Mouse (Mus musculus): ENCODE data around the gene Snd1. TPM values are rescaled to one million over a fixed set of nuclear protein-coding genes. Genes with fewer than 3 reads are reported as not detected.

The Snd1 gene
- polyA plus RNA-seq, 2 experiments: 104 to 120 TPM

DNA sequence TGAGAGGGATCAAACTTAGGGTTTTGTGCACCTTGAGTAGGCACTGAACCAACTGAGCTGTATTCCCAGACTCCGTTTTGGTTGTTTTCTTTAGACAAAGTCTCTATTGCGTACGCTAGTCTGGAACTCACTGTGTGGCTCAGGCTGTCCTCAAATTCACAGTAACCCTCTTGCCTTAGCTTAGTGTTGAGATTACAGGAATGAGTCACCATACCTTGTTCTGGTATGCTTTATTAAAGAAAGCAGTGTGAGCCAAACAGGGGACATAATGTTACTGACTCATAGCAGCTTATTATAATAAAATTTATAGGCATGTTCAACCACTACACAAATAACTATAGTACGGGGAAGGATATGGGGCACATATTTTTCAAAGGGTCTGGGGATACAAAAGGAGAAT, 728 bp upstream of the Snd1 start:
- H3K4me2 ChIP-seq (replicated peaks; ENCODE audit: low read depth, low read length, severe bottlenecking): no peak overlapping the region
- H3K36me3 ChIP-seq (ENCODE audit: control insufficient read depth, insufficient read depth, low read length): no peaks in the 10 kb centered on the region
- H3K9ac ChIP-seq (ENCODE audit: low read depth, low read length, severe bottlenecking): no peak overlapping the region
- H3K4me1 ChIP-seq (ENCODE audit: control insufficient read depth, insufficient read depth, low read length): peaks cover 3% of the 10 kb centered on the region; the same call in 1 of the 2 replicates
- no peak overlapping the region for H3K4me3 ChIP-seq (replicated peaks; ENCODE audit: low read length)
- ATAC-seq (ENCODE audit: low FRiP score, low read depth) (no peak), DNase-seq (ENCODE audit: low spot score) (no peak)
- WGBS: 72% methylated on average over 4 of the region's 4 CpGs
- H3K27me3 ChIP-seq (ENCODE audit: control insufficient read depth, insufficient read depth, low read length): no peaks in the 10 kb centered on the region
- H3K27ac ChIP-seq (replicated peaks; ENCODE audit: low read depth, low read length): no peak overlapping the region
- TF ChIP-seq POLR2A (IDR thresholded peaks at IDR 0.05; ENCODE audit: borderline replicate concordance, extremely low read depth, insufficient read depth, insufficient read length): no peak
- no peaks in the 10 kb centered on the region for H3K9me3 ChIP-seq (ENCODE audit: control insufficient read depth, low read length)

DNA sequence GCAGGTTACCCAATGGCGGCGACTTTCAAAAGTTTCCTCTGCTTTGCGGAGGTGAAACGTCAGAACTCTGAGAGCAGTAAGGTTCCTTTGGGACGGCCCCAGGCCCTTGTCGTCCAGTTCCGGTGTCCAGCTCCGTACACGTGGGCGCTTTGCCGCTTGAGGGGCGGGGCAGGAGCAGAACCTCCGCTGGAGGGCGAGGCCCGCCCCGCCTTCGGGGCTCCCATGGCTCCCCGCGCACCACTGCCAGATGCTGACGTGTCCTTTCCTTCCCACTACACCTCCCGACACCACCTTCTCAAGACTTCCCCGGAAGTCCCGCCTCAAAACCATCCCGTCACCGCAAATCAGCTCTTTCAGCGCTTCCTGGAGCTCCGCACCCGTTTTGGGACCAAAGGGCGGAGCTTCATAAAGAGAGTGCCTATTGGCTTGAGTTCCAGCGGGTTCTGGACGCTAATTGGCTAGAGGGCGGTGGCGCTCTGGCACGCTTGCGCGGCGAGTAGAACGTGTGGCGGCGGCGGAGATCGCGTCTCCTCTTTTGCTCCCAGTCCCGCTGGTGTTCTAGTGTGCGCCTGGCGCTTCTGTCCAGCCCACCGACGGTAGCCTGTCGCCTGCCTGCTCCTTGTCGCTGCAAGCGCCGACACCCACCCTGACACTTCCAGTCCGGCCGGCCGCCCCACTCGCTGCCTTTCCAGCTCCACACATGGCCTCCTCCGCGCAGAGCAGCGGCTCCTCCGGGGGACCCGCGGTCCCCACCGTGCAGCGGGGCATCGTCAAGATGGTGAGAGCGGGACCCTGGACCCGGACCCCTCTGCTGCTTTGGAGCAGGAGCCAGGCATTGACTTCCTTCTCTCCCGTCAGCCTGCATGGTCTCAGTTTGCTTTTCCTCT, 5.2 kb downstream of the Snd1 start:
- peak overlapping the region; percentile 97 for H3K4me3 ChIP-seq (replicated peaks; ENCODE audit: low read length)
- peaks cover 31% of the 10 kb centered on the region for H3K4me1 ChIP-seq (ENCODE audit: control insufficient read depth, insufficient read depth, low read length)
- peak; percentile 71; the same call in 1 of the 2 replicates for TF ChIP-seq POLR2A (IDR thresholded peaks at IDR 0.05; ENCODE audit: borderline replicate concordance, extremely low read depth, insufficient read depth, insufficient read length)
- DNase-seq (ENCODE audit: low spot score) (peak; percentile 99), ATAC-seq (ENCODE audit: low FRiP score, low read depth) (peak; percentile 98)
- peak overlapping the region; percentile 76 for H3K9ac ChIP-seq (ENCODE audit: low read depth, low read length, severe bottlenecking)
- H3K9me3 ChIP-seq (ENCODE audit: control insufficient read depth, low read length): no peaks in the 10 kb centered on the region
- H3K4me2 ChIP-seq (replicated peaks; ENCODE audit: low read depth, low read length, severe bottlenecking): peak overlapping the region; percentile 76
- H3K27me3 ChIP-seq (ENCODE audit: control insufficient read depth, insufficient read depth, low read length): no peaks in the 10 kb centered on the region
- peaks cover 13% of the 10 kb centered on the region for H3K36me3 ChIP-seq (ENCODE audit: control insufficient read depth, insufficient read depth, low read length)
- peak overlapping the region; percentile 75 for H3K27ac ChIP-seq (replicated peaks; ENCODE audit: low read depth, low read length)
- WGBS: under 1% methylated on average over 68 of the region's 68 CpGs

DNA sequence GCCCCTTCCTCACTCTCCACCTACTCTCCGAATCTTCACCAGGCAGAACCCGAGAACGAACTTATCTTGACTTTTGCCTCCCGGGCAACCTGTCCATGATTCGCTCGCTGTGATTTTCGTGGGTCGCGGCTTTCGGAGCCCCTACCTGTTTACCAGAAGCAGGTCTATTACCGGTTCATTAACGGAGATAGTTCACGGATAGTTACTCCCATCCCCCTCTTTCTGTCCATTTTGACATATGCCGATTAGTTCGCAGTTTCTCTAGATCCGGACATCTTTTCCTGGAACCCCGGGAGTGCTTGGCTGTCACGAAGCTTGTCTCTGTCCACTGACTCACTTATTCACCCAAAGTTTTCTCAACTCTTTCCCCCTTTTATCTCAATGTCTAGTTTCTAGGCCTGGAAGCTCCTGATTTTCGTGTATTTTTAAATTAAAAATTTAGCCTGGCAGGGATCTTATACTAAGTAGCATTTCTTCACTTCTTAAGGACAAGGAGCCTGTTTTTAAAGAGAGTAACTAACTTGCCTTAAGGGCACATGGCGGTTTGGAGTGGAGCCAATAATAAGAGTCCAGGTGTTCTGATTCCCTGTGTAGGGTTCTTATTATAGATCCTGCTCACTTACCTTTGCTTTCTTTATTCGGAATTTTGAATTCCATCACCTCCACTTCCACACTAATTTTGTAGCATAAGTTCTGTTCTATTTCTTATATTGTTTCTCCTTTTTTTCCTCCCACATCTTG, 6.0 kb downstream of the Snd1 start:
- Histone ChIP-seq H3K9ac (ENCODE audit: low read depth, low read length, severe bottlenecking) (peak overlapping the region; percentile 76), H3K4me1 (ENCODE audit: control insufficient read depth, insufficient read depth, low read length) (peaks cover 31% of the 10 kb centered on the region), H3K4me2 (replicated peaks; ENCODE audit: low read depth, low read length, severe bottlenecking) (peak overlapping the region; percentile 76), H3K9me3 (ENCODE audit: control insufficient read depth, low read length) (no peaks in the 10 kb centered on the region), H3K27ac (replicated peaks; ENCODE audit: low read depth, low read length) (peak overlapping the region; percentile 75), H3K4me3 (replicated peaks; ENCODE audit: low read length) (peak overlapping the region; percentile 97), H3K36me3 (ENCODE audit: control insufficient read depth, insufficient read depth, low read length) (peaks cover 18% of the 10 kb centered on the region), H3K27me3 (ENCODE audit: control insufficient read depth, insufficient read depth, low read length) (no peaks in the 10 kb centered on the region)
- peak; percentile 37 for DNase-seq (ENCODE audit: low spot score)
- WGBS: 3% methylated on average over 21 of the region's 21 CpGs
- TF ChIP-seq POLR2A (IDR thresholded peaks at IDR 0.05; ENCODE audit: borderline replicate concordance, extremely low read depth, insufficient read depth, insufficient read length): no peak
- ATAC-seq (ENCODE audit: low FRiP score, low read depth): no peak

DNA sequence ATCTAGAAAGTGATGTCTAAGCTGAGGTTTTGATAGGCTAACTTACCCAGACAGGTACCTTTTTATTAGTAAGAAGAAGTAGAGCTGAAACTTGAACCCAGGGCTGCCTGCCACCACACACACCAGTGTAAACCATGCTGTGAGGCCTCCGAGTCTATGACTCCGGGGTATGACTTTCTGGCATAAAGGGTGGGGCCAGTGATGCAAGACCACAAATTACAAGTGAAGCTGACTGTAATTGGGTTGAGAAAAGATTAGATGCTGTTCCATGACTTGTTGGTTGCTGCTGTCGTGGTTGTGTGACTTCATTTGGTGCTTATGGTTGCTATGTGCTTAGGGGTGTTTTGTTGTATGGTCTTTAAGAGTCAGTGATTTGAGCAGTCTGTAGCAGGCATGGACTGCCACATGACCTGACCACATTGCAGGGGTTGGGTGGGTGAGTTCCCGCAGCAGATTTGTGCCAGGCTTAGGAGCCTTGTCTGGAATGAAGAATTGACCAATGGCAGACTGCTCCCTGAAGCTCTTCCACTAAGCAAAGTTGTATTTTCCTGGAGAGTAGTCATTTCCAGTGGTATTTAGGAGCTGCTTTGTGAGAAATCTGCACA, 7.9 kb downstream of the Snd1 start:
- peak overlapping the region; percentile 21; the same call in 1 of the 2 replicates for H3K9ac ChIP-seq (ENCODE audit: low read depth, low read length, severe bottlenecking)
- no peak overlapping the region for H3K27ac ChIP-seq (replicated peaks; ENCODE audit: low read depth, low read length)
- ATAC-seq (ENCODE audit: low FRiP score, low read depth) (no peak), DNase-seq (ENCODE audit: low spot score) (no peak)
- no peak overlapping the region for H3K4me3 ChIP-seq (replicated peaks; ENCODE audit: low read length)
- peaks cover 22% of the 10 kb centered on the region for H3K36me3 ChIP-seq (ENCODE audit: control insufficient read depth, insufficient read depth, low read length)
- no peaks in the 10 kb centered on the region for H3K9me3 ChIP-seq (ENCODE audit: control insufficient read depth, low read length)
- no peaks in the 10 kb centered on the region for H3K27me3 ChIP-seq (ENCODE audit: control insufficient read depth, insufficient read depth, low read length)
- 0 out of 2 replicates have a peak overlapping the region, but pooled peaks have one; percentile 3 for H3K4me2 ChIP-seq (replicated peaks; ENCODE audit: low read depth, low read length, severe bottlenecking)
- TF ChIP-seq POLR2A (IDR thresholded peaks at IDR 0.05; ENCODE audit: borderline replicate concordance, extremely low read depth, insufficient read depth, insufficient read length): no peak
- 69% methylated on average over 4 of the region's 4 CpGs for WGBS
- H3K4me1 ChIP-seq (ENCODE audit: control insufficient read depth, insufficient read depth, low read length): peaks cover 31% of the 10 kb centered on the region

DNA sequence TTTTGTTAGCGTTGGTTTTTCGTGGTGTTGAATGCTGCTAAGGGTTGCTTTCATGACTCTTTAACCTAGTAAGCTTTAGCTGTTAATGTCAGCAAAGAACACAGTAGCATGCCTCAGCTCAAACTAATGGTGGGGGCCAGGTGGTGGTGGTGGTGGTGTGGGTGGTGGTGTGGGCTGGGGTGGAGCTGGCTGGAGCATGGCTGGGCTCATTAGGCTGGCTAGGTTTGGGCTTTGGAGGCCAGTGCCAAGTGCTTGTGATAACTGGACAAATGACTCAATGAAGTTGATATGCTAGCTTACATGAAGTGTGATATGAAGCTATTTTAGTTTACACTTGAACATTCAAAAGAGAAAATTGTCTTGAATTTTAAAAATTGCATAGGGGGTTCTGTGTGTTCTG, 11.1 kb downstream of the Snd1 start:
- Histone ChIP-seq H3K27me3 (ENCODE audit: control insufficient read depth, insufficient read depth, low read length) (no peaks in the 10 kb centered on the region), H3K4me1 (ENCODE audit: control insufficient read depth, insufficient read depth, low read length) (peaks cover 25% of the 10 kb centered on the region), H3K4me3 (replicated peaks; ENCODE audit: low read length) (no peak overlapping the region), H3K9me3 (ENCODE audit: control insufficient read depth, low read length) (no peaks in the 10 kb centered on the region), H3K4me2 (replicated peaks; ENCODE audit: low read depth, low read length, severe bottlenecking) (no peak overlapping the region), H3K9ac (ENCODE audit: low read depth, low read length, severe bottlenecking) (no peak overlapping the region), H3K36me3 (ENCODE audit: control insufficient read depth, insufficient read depth, low read length) (peaks cover 37% of the 10 kb centered on the region), H3K27ac (replicated peaks; ENCODE audit: low read depth, low read length) (no peak overlapping the region)
- ATAC-seq (ENCODE audit: low FRiP score, low read depth): no peak
- no peak for DNase-seq (ENCODE audit: low spot score)
- TF ChIP-seq POLR2A (IDR thresholded peaks at IDR 0.05; ENCODE audit: borderline replicate concordance, extremely low read depth, insufficient read depth, insufficient read length): no peak
- 87% methylated on average over 2 of the region's 2 CpGs for WGBS
